Mouse (Mus musculus) CD4-positive, CD25-positive, alpha-beta regulatory T cell, adult 2 months (primary cell): ENCODE measurements around the gene Zfp36l2.

Experiments used
- DNase-seq: peaks from one replicate; pipeline ENCODE4 v3.0.0-alpha.2; 2012; ENCODE audit warnings: low read depth, low spot score

Zfp36l2 gene

GRCm38 (mm10) chr17:84152206-84152975 lies 35.4 kb downstream of the Zfp36l2 start:
- DNase-seq, result no peak

GRCm38 (mm10) chr17:84151306-84151705 lies 36.4 kb downstream of the Zfp36l2 start:
- no peak for DNase-seq

DNA sequence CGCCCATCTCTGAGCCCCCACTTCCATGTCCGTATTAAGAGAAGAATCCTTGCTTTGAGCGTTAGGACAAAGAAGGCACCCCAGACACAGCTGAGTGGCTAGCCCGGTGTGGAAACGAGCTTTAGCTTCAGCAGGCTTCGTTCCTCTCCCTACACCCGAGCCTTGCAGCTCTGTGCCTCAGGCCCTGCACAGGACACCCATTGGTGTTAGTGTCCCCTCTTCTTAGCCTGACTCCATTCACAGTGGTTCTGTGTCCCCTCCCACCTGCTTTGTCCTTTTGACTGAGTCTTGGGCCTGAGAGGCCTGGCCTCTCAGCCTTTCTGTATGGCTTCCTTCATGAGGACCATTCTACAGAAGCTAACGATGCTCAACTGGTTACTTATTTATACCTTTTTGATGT lies 37.5 kb downstream of the Zfp36l2 start:
- DNase-seq, result no peak

- DNase-seq, result no peak
Observed at GRCm38 (mm10) chr17:84149566-84149965, 38.2 kb downstream of the Zfp36l2 start.

GRCm38 (mm10) chr17:84148499-84149484 lies 39.0 kb downstream of the Zfp36l2 start:
- DNase-seq, result peak; percentile 61

DNA sequence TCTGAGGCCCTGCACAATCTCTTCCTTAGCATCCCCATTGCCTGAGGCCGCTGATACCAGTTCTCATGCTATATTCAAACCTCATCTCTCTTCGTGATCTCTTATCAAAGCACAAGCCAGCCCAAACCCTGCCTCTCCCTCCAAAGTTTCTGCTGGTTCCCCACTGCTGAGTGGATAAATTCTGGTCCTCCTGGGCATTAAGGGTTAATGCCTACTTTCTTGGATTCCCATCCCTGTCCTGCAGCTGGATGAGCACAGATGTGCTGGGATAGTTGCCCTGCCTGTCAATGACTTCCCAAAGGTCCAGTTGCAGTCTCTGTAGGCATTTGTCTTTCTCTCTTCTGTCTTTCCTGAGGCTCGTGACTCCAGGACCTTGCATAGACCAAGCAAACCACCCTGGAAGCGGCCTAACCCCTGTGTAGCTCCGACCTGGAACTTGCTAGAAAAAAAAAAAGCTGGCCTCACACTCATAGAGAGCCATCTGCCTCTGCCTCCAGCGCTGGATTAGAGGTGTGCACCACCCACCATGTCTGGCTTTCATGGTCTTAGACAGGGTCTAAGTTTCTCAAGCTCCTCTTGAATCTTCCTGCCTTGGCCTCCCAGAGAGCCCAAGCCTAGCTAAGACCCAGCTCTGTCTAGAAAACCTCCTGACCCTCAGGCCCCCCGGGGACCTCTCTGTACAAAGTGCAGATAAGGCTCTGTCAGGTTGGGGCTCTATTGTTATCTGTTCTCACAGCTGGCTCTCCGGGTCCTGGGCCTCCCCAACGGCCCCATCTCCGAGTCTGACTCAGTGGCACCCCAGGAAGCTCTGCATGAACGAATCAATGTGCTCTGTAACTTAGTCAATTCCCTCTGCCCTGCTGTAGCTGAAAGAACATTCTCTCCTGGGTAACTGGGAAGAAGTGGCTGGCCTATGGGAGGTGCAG lies 40.3 kb downstream of the Zfp36l2 start:
- DNase-seq, result no peak

DNA sequence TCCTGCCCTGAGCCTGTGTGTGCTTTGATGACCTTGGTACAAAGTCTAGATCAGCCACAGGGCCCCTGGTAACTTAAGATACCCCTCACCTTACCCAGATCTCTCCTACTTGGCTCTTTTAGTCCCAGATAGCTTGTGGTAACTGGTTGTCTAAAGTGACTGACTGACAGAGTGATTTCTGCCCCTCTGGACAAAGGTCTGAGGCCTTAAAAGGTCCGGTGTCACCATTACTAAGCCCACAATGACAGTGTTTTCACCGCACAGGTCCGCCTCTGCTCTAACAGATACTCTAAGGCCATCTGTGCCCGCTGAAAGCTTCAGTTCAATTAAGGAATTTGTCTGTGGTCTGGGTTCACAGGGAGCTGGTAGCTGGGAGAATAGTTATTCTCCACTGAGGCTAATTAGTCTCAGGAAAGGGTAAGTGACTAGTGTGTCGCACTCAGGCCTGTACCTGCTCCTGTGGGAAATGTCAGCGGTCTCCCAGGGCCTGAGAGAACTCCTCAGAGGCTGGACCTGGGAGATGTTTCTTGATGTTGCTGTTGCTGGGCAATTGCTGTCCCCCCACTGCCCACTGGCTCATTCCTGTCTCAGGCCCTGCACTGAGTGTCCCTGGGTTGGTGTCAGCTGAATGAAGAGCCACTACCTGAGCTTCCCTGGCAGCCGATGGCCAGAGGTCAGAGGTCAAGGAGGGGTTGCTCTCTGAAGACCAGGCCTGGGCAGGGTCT lies 41.1 kb downstream of the Zfp36l2 start:
- DNase-seq, result no peak

- peak; percentile 89 for DNase-seq
Observed at GRCm38 (mm10) chr17:84145826-84146287, 41.9 kb downstream of the Zfp36l2 start.

DNA sequence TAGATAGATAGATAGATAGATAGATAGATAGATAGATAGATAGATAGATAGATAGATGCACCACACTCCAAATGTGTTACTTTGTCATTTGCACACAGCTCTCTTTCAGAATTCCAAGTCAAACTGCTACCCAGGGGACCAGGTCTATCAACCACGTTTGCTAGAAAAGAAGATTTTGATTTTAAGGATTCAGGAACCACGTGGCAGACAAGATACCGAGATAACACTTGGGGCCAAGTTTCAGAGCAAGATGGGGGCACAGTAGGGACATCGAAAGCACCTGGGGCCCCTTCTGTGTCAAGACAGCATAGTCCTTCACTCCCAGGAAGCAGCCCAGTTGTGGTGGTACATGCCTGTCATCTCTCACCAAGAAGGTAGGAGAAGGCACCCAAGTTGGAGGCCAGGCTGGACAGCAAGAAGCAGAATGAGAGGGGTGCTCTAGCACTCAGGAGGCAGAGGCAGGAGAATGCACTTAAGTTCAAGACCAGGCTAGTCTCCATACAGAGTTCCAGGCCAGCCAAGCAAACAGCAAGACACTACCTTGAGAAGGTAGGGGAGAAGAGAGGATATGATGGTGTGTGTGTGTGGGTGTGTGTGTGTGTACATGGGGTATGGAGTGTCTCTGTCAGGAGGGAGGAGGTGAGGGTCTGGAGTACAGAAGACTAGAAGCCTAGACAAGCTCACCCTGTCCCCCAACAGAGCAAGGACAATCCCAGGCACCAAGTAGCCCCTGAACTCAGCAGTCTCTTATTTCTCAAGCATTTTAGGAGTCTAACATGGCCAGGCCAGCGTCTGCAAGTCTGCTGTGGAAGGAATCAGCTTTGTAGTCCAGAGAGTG lies 42.8 kb downstream of the Zfp36l2 start:
- peak; percentile 43 for DNase-seq

GRCm38 (mm10) chr17:84144130-84144529 lies 43.6 kb downstream of the Zfp36l2 start:
- no peak for DNase-seq

DNA sequence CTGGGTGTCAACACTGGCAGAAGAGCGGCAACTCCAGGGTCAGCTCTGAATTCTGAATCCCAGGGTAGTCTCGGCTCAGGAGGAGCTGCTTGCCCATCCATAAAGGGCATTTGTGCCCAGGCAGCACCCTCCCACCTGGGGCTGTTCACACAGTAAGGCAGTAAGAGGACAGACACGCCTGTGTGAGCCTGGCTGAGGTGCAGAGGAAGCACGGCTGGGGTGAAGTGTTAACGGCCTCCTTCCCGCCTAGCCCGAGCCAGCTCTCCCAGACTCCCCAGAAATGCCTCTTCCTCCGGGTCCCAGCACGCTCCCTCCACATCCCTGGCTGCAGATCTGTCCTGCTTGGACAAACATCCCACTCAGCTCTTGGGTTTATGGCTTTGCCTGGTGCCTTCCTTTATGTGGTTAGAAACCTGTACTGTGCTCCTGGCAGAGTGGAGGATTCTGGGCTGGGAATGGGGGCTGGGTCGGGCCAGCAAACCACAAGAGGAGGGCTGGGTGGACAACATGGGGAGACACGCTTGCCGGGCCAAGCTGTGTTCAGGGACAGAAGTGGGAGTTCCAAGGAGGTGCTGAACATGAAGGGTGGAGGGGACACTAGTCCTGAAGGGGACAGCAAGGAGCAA lies 44.4 kb downstream of the Zfp36l2 start:
- peak; percentile 47 for DNase-seq

- DNase-seq, result no peak
Observed at GRCm38 (mm10) chr17:84141691-84142090, 46.1 kb downstream of the Zfp36l2 start.

DNA sequence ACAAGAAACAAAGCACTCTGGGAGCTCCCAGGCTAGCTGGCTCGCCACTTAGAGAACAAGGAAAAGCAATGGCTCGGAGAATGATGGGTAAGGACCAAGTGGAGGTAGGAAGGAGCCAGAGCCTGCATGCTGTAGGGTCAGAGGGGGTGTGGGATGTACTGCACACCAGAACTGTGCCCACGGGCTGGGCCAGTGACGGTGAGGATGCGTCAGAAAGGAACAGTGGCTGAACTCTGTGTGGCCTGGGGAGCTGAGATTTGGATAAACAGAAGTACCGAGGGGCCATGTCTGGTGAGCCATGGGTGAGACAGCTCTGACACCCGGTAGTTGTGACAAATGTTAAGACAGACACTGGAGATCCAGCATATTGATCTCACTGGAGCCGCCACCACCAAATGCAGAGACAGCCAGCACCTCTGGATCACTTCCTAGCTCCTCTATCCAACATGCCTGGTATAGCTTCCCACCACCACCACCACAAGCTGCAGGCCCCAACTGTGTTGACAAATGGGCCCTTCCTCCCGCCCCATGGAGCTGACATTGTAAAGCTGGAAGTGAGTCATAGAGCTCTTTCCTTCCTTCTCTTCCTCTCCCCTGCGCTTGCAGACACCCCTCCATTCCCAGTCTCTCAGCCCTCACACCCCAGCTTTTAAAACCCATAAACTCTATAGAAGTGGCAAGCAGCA lies 46.8 kb downstream of the Zfp36l2 start:
- peak; percentile 28 for DNase-seq

GRCm38 (mm10) chr17:84137393-84138171 lies 50.2 kb downstream of the Zfp36l2 start:
- no peak for DNase-seq

DNA sequence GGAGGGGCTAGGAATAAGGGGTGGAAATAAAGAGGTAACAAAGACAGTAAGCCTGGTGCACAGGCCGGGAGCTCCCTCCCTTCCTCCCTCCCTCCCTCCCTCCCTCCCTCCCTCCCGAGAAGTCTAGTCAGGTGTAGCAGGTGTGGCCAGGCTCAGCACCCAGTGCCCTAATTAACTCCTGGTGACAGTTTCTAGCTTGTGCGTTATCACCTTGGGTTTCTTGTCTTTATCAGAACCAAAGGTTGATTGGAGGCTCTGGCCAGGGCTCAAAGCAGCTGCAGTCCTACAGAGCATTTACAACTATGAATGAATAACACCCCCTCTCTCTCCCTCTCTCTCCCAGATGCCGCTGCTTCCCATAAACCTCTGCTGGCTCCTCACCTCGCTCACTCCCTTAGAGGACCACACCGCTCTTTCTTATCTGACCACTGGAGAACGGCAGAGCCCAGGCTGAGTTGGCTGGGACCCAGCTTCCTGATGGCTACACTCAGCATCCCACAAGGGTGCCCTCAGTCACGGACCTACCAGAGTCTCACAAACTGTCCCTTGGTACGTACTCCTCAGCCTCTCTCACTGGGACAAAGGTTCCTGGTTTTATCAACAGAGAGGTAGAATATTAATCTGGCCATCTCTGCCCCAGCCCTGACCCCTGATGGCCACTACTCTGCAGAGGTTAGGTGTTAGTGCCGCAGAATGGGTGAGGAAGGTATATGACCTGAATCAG lies 50.9 kb downstream of the Zfp36l2 start:
- no peak for DNase-seq

DNA sequence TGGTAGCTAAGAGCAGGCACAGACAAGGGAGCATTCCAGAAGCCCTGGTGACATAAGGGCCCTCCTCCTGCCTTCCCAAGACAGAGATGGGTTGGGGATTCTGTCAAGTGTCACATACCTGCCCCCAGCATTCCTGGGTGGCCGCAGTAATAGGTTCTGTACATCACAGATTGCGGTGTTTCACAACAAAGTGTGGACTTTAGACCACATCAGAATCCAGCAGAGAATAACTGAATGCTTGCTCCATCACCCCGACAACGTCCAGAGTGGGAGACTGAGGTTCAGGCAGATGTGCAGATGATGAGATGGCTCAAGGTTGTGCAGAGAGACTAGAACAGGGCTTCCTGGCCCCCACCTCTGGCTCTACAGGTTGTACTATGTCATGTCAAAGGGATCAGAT lies 51.5 kb downstream of the Zfp36l2 start:
- no peak for DNase-seq

DNA sequence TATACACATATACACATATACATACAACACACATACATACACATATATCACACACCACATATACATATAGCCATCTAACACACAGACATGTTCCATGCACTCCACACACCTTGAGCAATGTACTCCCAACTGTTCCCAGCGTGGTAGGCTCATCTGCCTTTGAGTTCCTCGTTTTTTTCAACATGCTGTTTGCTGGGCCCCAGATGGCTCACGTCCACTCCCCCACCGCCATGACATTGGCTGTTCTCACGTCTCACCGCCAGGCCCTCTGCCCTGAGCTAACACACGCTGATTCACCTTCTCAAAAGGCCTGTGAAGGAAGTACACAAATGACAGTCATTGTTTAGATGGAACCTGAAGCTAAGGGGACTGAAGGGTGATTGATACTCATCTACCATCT lies 52.5 kb downstream of the Zfp36l2 start:
- no peak for DNase-seq
